Mouse (Mus musculus) megakaryocyte, embryonic 14.5 days (primary cell): ENCODE results near the gene Rcbtb2.

Experiments used
- FLI1 ChIP-seq: IDR thresholded peaks from 2 replicates; pipeline ENCODE4 v1.6.1; 2012; ENCODE audit warnings: low read length, inconsistent platforms, mixed read lengths
- GATA1 ChIP-seq: IDR thresholded peaks from 3 replicates; pipeline ENCODE4 v1.6.1; 2012; ENCODE audit warnings: mixed read lengths, low read length, inconsistent platforms, borderline replicate concordance

GRCm38 (mm10) chr14:73186875-73187274, 64.0 kb downstream of the Rcbtb2 start:
- TF ChIP-seq GATA1, result no peak
- TF ChIP-seq FLI1, result no peak
